Mouse (Mus musculus) heart, postnatal 4 days (tissue): ENCODE results near the gene Ndufs1. TPM values are rescaled to one million over a fixed set of nuclear protein-coding genes. Genes with fewer than 3 reads are reported as not detected.
"Not testable (repeated sequence)": the region's sequence is repeated elsewhere in the genome, so short reads cannot be mapped to it uniquely, and the experiment has no call there.

ENCODE experiments used
- DNase-seq: peaks from one replicate; pipeline ENCODE4 v3.0.0; 2021
- total RNA-seq, 2 experiments: library from RNA; stranded (reverse); gene quantifications; 2 replicates each; pipeline ENCODE4 v1.2.3; 2021

Ndufs1 gene
- 100 to 1,000 TPM; 533 to 564 TPM for total RNA-seq

- DNase-seq: peak; percentile 97
These were observed at the start of gene Ndufs1, which contains the start of gene Eef1b2 for GRCm38 (mm10) chr1:63176604-63177421. Gene Ndufs1, minus strand, starts transcription at chr1:63176833. Gene Eef1b2, plus strand, starts transcription at chr1:63176825.

- DNase-seq: no peak
These were observed 49.3 kb upstream of the Ndufs1 start for GRCm38 (mm10) chr1:63225890-63226289.

GRCm38 (mm10) chr1:63225009-63225408 lies 48.4 kb upstream of the Ndufs1 start:
- DNase-seq: no peak

GRCm38 (mm10) chr1:63219277-63219676 lies 42.6 kb upstream of the Ndufs1 start:
- no peak for DNase-seq

- DNase-seq: no peak
These were observed 38.0 kb upstream of the Ndufs1 start for GRCm38 (mm10) chr1:63214631-63215030.

GRCm38 (mm10) chr1:63214271-63214558 lies 37.6 kb upstream of the Ndufs1 start, which contains the start of gene Gpr1:
Gene Gpr1, minus strand, starts transcription at chr1:63214543.
- no peak for DNase-seq

GRCm38 (mm10) chr1:63213478-63214270 lies 37.0 kb upstream of the Ndufs1 start:
- DNase-seq: no peak

- DNase-seq: no peak
These were observed 33.4 kb upstream of the Ndufs1 start for GRCm38 (mm10) chr1:63209861-63210529.

GRCm38 (mm10) chr1:63207607-63208006 lies 31.0 kb upstream of the Ndufs1 start:
- no peak for DNase-seq

GRCm38 (mm10) chr1:63204660-63205394 lies 28.2 kb upstream of the Ndufs1 start:
- DNase-seq: no peak

GRCm38 (mm10) chr1:63203950-63204659 lies 27.5 kb upstream of the Ndufs1 start:
- peak; percentile 8 for DNase-seq

- no peak for DNase-seq
These were observed 26.8 kb upstream of the Ndufs1 start for GRCm38 (mm10) chr1:63203471-63203870.

GRCm38 (mm10) chr1:63201672-63202071 lies 25.0 kb upstream of the Ndufs1 start:
- no peak for DNase-seq

GRCm38 (mm10) chr1:63200322-63200721 lies 23.7 kb upstream of the Ndufs1 start:
- no peak for DNase-seq

- DNase-seq: no peak
These were observed 22.8 kb upstream of the Ndufs1 start for GRCm38 (mm10) chr1:63199387-63199786.

- DNase-seq: no peak
These were observed 19.3 kb upstream of the Ndufs1 start for GRCm38 (mm10) chr1:63195848-63196512.

- DNase-seq: no peak
These were observed 15.9 kb upstream of the Ndufs1 start for GRCm38 (mm10) chr1:63192306-63193065.

GRCm38 (mm10) chr1:63190851-63191250 lies 14.2 kb upstream of the Ndufs1 start:
- DNase-seq: peak; percentile 57

GRCm38 (mm10) chr1:63188536-63188935 lies 11.9 kb upstream of the Ndufs1 start:
- no peak for DNase-seq

GRCm38 (mm10) chr1:63185430-63185829 lies 8.8 kb upstream of the Ndufs1 start:
- DNase-seq: not testable (repeated sequence)
